Mouse (Mus musculus): ENCODE measurements around the gene Dll4. TPM values are rescaled to one million over a fixed set of nuclear protein-coding genes. Genes with fewer than 3 reads are reported as not detected.

The Dll4 gene
- total RNA-seq, 2 experiments from 2014 or later: 13.8 to 15.0 TPM

DNA sequence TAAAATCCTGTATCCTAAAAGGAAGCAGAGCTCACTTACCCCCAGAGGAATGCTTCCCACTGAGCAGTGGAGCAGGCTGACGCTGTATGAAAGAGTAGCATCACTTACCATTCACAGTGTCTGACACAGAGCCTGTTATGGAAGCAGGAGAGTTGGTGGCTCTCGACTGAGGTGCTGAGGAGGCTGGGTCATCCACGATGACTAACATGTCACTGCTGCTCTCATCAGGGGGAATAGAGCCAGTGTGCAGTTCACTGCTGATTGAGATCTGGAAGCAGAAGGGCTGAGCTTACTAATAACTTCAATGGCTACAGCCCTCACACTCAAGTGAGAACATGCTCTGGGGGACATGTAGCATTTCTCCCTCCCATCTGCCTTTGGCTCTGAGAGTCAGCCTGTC lies 53.9 kb downstream of the Dll4 start:
- no peak for DNase-seq (ENCODE audit: low spot score in 2 of 2)

Other genes starting within 250 kb of the Dll4 start
- 10 to 100 TPM; 13.5 to 17.3 TPM for gene Rad51, start 213.0 kb upstream of the Dll4 start, total RNA-seq (2021)
- 10 to 100 TPM; 40.5 to 42.5 TPM for gene Rmdn3, start 168.8 kb upstream of the Dll4 start, total RNA-seq (2021)
- gene Gchfr, start 158.0 kb upstream of the Dll4 start, total RNA-seq (2021): 10 to 100 TPM in 1 of 2 experiments, 1 to 10 TPM in 1; 7.2 to 16.8 TPM
- gene Gm14137, start 151.3 kb upstream of the Dll4 start, total RNA-seq (2021): under 1 TPM; 0.25 to 0.34 TPM
- 10 to 100 TPM; 38.8 to 43.2 TPM for gene Zfyve19, start 117.2 kb upstream of the Dll4 start, total RNA-seq (2021)
- gene Dnajc17, start 117.0 kb upstream of the Dll4 start, total RNA-seq (2021): 10 to 100 TPM; 24.4 to 26.0 TPM
- gene Ppp1r14d, start 95.9 kb upstream of the Dll4 start, total RNA-seq (2021): not detected
- 10 to 100 TPM in 1 of 2 experiments, 1 to 10 TPM in 1; 8.2 to 17.6 TPM for gene Spint1, start 88.4 kb upstream of the Dll4 start, total RNA-seq (2021)
- under 1 TPM; 0.62 to 0.76 TPM for gene Rhov, start 54.5 kb upstream of the Dll4 start, total RNA-seq (2021)
- gene Vps18, start 37.0 kb upstream of the Dll4 start, total RNA-seq (2021): 10 to 100 TPM; 24.3 to 24.4 TPM
- 1 to 10 TPM; 1.3 to 2.0 TPM for gene Chac1, start 25.4 kb downstream of the Dll4 start, total RNA-seq (2021)
- 10 to 100 TPM; 25.0 to 26.7 TPM for gene Ino80, start 151.9 kb downstream of the Dll4 start, total RNA-seq (2021)
- under 1 TPM; 0.54 to 0.62 TPM for gene Exd1, start 221.8 kb downstream of the Dll4 start, total RNA-seq (2021)
- gene Chp1, start 221.9 kb downstream of the Dll4 start, total RNA-seq (2021): 100 to 1,000 TPM; 125 to 144 TPM

Data from adrenal gland, postnatal 4 days (tissue).